Mouse (Mus musculus): ENCODE measurements around the gene Cdk17.

Cdk17 gene

DNA sequence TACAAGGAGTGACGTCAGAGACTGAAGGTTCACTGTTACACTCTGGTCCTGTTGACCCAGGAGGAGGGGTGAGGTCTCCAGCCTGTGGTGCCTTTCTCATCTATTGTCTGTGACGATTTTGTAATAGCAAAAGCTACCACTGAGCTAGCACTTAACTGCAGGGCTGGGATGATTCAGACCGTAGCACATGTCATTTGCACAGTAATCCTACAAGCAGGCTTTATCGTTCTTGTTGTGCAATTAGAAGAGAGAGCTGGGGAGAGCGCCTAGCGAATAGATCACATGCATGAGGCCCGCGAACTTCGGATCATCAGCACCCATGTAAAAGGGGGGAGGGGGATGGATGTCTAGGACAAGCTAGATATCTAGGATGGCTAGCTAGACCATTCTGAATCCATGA lies 105.2 kb downstream of the Cdk17 start:
- DNase-seq = no peak

DNA sequence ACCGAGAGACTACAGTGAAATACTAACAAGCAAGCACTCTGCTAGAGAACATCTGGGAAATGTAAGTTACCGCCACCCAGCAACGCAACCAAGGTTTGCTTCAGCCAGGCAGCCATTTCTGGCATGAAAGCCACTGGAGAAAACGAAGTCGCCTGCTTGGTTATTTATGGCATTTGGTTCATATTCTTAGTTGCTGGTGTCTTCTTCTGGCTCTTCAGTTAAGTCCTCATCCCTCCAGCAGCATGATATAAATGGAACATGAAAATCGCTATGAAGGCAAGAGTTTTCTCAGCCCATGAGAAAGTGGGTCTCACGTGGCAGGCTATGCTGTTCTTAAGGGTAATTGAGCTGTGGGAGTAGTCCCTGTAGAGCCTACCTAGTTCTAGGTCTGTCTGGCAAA lies 105.8 kb downstream of the Cdk17 start:
- no peak for DNase-seq

GRCm38 (mm10) chr10:93267509-93267908 lies 106.8 kb downstream of the Cdk17 start:
- no peak for DNase-seq

DNA sequence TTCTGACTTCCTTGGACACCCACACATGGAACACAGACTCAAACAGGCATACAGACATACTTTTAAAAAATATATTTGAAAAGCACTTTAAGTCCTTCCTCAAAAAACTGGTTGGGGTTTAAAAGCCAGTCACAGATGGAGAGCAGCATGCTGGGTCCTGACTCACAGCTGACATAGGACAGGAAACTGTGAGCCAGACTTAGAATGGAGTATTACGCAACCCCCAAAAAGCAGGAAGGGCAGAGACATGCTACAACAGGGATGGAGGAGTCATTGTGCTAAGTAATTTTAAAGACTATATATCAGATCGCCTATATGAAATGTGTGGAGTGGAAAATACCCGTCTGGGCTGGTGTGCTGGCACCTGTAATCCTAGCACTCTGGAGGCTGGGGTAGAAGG lies 107.7 kb downstream of the Cdk17 start:
- DNase-seq = no peak

DNA sequence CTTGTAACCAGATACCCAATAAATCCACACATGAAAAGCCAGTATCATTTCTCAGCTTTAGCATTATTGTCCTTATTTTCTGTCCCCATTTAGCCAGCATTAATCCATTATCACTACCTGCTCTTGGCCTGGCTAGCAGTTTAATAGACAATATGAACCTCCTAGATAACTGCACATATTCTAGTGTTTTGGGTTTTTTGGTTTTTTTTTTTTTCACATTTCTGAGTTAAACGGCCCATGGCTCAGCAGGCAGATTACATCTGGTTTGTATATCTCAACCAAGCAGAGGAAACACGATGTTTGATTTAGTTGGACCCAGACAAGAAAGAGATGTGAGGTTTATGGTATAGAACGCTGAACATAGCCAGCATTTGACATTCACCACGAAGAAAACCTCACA lies 109.1 kb downstream of the Cdk17 start:
- DNase-seq = no peak

GRCm38 (mm10) chr10:93270889-93271460 lies 110.3 kb downstream of the Cdk17 start:
- no peak for DNase-seq

- no peak for DNase-seq
These were observed 111.2 kb downstream of the Cdk17 start for GRCm38 (mm10) chr10:93271831-93272230.

DNA sequence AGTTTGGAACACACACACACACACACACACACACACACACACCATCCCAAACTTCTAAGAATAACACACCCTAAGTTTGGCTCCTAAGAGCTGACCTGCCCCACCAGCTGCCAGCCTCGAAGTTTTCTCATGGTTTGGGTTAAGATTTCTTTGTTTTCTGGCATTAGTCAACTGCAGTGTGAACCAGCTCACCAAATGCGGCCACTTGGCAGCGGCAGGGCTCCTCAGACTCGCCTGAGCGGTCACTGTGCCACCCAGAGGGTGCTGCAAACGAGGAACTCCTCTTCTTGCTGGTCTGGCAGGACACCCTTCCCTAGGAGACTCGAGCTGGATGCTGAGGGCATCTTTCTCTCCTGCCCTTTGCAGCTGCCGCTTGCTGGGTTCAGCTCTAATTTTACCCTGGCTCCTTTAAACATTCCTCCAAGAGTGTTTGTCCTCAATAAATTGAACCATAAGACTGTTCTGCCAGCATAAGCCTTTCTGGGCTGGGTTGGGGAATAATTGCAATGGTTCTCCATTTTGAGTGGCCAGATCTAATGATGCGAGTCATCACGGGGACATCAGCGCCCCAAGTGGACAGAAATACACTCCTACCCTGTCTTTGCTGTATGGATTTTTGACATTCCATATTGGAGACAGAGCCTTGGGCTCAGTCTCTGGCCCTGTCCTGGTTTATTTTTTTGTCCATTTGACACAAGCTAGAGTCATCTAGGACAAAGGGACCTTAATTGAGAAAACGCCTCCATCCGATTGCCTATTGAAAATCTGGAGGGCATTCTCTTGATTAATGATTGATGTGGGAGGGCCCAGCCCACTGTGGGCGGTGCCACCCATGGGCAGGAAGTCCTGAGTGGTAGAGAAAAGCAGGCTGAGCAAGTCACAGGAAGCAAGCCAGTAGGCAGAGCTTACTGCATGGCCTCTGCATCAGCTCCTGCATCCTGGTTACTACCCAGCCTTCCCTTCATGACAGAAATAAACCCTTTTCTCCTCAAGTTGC lies 112.6 kb downstream of the Cdk17 start:
- DNase-seq = no peak

- no peak for DNase-seq
These were observed 113.6 kb downstream of the Cdk17 start for GRCm38 (mm10) chr10:93274277-93274696.

DNA sequence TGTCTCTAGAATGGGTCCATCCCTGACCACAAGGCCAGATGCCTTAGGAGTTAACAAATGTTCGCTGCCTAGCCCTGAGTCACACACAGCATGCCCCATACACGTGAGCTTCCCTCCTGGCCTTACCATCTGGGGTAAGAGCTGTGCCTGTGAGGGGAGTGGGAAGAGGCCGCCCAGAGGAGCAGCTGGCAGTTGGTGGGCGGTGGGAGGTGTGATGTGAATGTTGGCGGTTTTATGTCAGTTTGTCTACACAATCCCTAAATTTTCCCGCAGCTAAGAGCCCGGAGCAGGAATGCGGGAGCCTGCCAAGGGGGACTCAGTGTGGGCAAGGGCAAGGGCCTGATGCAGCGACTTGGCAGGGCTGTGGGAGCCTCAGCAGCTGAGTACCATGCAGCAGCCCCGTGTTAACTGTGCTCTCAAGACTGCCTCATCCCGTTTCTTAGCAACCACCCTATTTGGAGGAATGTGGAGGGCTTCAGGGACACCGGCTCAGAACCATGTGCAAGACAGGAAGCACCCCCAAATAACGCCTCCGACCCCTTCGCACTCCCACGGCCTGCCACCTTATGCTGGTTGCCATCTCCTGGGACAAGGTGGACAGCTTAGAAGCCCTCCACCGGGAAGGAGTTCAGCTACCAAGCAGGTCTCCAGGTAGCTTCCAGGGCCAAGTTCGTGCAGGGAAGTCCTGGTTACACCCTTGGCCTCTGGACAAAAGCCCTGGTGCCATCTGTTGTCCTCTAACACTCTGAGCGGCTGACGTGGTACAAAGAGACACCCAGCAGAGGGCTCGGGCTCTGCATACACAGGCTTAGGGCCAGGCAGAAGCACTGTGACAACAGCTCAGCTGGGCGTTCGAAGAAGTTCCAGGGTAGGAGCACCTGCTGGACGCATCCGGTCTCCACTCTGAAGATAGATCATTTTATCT lies 114.8 kb downstream of the Cdk17 start:
- DNase-seq = peak; percentile 81

GRCm38 (mm10) chr10:93276349-93276763 lies 115.7 kb downstream of the Cdk17 start:
- peak; percentile 84 for DNase-seq

- DNase-seq = no peak
These were observed 116.2 kb downstream of the Cdk17 start for GRCm38 (mm10) chr10:93276857-93277256.

GRCm38 (mm10) chr10:93278361-93278760 lies 117.7 kb downstream of the Cdk17 start:
- peak; percentile 53 for DNase-seq

DNA sequence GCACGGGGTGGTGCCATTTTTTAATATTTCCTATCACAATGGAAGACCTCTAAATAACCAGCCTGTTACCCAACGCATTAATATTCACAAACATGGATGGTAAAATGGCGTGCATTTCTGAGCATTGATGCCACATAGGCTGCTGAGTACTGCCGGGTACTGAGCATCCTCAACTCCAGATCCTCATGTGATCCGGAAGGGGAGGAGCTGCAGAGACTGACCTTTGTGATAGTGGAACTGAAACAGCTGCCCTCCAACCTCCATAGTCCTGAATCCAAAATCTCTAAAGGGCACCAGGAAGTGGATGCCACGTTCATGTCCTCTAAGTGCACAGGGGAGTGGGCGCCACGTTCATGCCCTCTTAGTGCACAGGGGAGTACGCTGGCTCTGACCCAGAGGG lies 118.4 kb downstream of the Cdk17 start:
- no peak for DNase-seq

- DNase-seq = no peak
These were observed 119.9 kb downstream of the Cdk17 start for GRCm38 (mm10) chr10:93280586-93280985.

DNA sequence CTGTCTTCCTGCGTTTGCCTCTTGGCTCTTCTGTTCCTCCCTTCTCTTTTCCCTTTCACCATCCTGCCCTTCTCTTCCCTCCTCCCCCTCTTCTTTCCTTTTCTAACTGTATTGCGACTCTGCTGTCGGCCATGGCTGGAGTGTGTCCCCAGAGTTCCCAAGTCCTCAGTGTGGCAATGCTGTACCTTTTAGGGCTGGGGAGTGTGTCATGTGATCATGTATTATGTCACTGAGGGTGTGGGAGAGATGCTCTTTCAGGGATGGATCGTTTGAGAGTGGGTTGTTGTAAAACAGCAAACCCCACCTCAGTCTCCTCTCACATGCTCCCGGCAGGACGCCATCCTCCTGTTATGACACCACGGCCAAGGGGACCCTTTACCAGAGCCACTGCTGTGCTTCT lies 120.4 kb downstream of the Cdk17 start:
- DNase-seq = no peak

GRCm38 (mm10) chr10:93282526-93282964 lies 121.9 kb downstream of the Cdk17 start:
- DNase-seq = peak; percentile 76

GRCm38 (mm10) chr10:93283258-93283657 lies 122.6 kb downstream of the Cdk17 start:
- no peak for DNase-seq

DNA sequence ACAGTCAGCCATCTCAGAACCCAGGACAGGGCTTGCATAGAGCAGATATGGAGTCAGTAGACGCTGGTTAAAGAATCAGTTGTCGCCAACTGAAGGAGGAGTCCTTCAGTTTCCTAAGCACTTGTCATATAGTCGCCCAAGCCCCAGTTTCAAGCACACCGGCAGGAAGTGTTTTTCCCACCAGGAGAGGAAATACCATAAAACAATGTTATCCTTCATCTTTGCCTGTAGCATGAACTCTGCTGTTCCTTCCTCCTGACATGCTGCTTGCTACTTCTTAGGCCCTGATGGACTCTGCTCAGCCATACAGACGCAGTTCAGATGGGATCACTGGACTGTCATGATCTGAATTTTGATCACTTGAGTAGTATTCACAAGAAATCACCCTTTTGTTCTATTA lies 124.8 kb downstream of the Cdk17 start:
- DNase-seq = no peak

- no peak for DNase-seq
These were observed 127.0 kb downstream of the Cdk17 start for GRCm38 (mm10) chr10:93287551-93288145.

- no peak for DNase-seq
These were observed 127.7 kb downstream of the Cdk17 start for GRCm38 (mm10) chr10:93288336-93288735.

DNA sequence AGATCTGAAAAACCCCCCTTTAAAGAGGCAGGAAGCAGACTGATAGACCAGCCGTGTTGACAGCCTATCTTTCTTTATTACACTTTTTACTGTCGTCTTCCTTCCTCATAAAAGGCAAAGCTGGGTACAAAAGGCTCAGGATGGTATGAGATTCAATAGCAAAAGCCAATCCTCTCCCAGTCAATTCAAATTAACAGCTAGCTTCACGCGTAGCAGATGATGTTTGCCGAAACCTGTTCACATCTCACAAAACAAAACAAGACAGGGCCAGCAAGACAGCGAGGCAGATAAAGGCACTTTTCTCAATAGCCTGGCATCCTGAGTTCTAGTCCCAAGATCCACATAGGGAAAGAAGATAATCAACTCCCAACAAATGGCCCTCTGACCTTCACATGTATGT lies 128.7 kb downstream of the Cdk17 start:
- DNase-seq = no peak

GRCm38 (mm10) chr10:93291352-93291751 lies 130.7 kb downstream of the Cdk17 start:
- peak; percentile 75 for DNase-seq

Measured in retina, postnatal 1 day (tissue).